Mouse (Mus musculus) lung, postnatal 36 days (tissue): Measurements from ENCODE around the gene Trp53bp1.

Experiments
- DNase-seq: peaks from one replicate; pipeline ENCODE4 v3.0.0; 2022; ENCODE audit warnings: mixed read lengths

Gene Trp53bp1

GRCm38 (mm10) chr2:121244099-121244498 lies 27.1 kb downstream of the Trp53bp1 start:
- DNase-seq, result no peak

GRCm38 (mm10) chr2:121239426-121239825 lies 31.8 kb downstream of the Trp53bp1 start:
- no peak for DNase-seq

GRCm38 (mm10) chr2:121235460-121236072 lies 35.6 kb downstream of the Trp53bp1 start:
- no peak for DNase-seq

- no peak for DNase-seq
Measured at GRCm38 (mm10) chr2:121228135-121228534, 43.1 kb downstream of the Trp53bp1 start.

- DNase-seq, result peak; percentile 4
Measured at GRCm38 (mm10) chr2:121223010-121223409, 48.2 kb downstream of the Trp53bp1 start.

GRCm38 (mm10) chr2:121219994-121220393 lies 51.2 kb downstream of the Trp53bp1 start:
- DNase-seq, result no peak

GRCm38 (mm10) chr2:121219177-121219576 lies 52.0 kb downstream of the Trp53bp1 start:
- DNase-seq, result no peak

GRCm38 (mm10) chr2:121214491-121214890 lies 56.7 kb downstream of the Trp53bp1 start:
- peak; percentile 2 for DNase-seq

GRCm38 (mm10) chr2:121206541-121206940 lies 64.7 kb downstream of the Trp53bp1 start:
- DNase-seq, result no peak

- no peak for DNase-seq
Measured at GRCm38 (mm10) chr2:121204276-121204675, 66.9 kb downstream of the Trp53bp1 start.

GRCm38 (mm10) chr2:121195466-121195865 lies 75.7 kb downstream of the Trp53bp1 start:
- no peak for DNase-seq

- no peak for DNase-seq
Measured at GRCm38 (mm10) chr2:121188530-121188929, 82.7 kb downstream of the Trp53bp1 start.

GRCm38 (mm10) chr2:121184142-121184541 lies 87.1 kb downstream of the Trp53bp1 start:
- no peak for DNase-seq

- peak; percentile 3 for DNase-seq
Measured at GRCm38 (mm10) chr2:121183431-121183830, 87.8 kb downstream of the Trp53bp1 start.

- DNase-seq, result no peak
Measured at GRCm38 (mm10) chr2:121178828-121179479, 92.3 kb downstream of the Trp53bp1 start.

GRCm38 (mm10) chr2:121170980-121171742 lies 100.0 kb downstream of the Trp53bp1 start, which contains the start of gene Zscan29:
Gene Zscan29, minus strand, starts transcription at chr2:121171125.
- peak; percentile 89 for DNase-seq

- DNase-seq, result peak; percentile 58
Measured at GRCm38 (mm10) chr2:121170481-121170971, 100.7 kb downstream of the Trp53bp1 start, which contains the start of gene Tubgcp4. Gene Tubgcp4, plus strand, starts transcription at chr2:121170654.

- DNase-seq, result peak; percentile 56
Measured at GRCm38 (mm10) chr2:121169902-121170301, 101.3 kb downstream of the Trp53bp1 start.

GRCm38 (mm10) chr2:121169173-121169572 lies 102.0 kb downstream of the Trp53bp1 start:
- DNase-seq, result no peak

GRCm38 (mm10) chr2:121153100-121153499 lies 118.1 kb downstream of the Trp53bp1 start:
- no peak for DNase-seq

- no peak for DNase-seq
Measured at GRCm38 (mm10) chr2:121149679-121150078, 121.5 kb downstream of the Trp53bp1 start.
